Comparison of ENCODE assay signal across 15 mouse cellular contexts in the genomic region with DNA sequence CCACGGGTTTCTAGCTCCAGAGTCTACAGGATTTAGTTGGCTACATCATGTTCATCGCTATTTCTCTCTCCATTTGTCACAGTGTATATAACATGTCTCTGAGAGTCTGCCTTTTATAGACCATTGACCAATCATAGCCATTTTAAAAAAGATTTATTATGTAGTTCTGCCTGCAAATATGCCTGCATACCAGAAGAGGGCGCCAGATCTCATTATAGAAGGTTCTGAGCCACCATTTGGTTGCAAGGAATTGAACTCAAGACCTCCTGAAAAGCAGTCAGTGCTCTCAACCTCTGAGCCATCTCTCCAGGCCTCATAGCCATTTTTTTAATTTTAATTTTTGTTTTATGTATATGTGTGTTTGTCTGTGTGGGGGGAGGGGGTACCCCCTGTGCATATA.
A peak's percentile ranks its signal among the peaks of the same experiment; 100 is the strongest.
DNase-seq lines count a peak whose midpoint lies in the region; ATAC-seq and TF ChIP-seq lines count a peak whose summit lies in the region.
"Had no signal": no experiment of that assay in that cellular context is flagged by ENCODE, and none has a peak within 500 bp of the region (broad histone marks: within the 10 kb centered on the region; RNA-seq: fewer than 3 reads in every experiment).

No protein-coding gene starts in this region.

- H3K27me3 ChIP-seq in intestine, postnatal 0 days (replicated peaks; ENCODE audit: control insufficient read depth, insufficient read depth, low read length) = no peaks in the 10 kb centered on the region
- 0 out of 2 replicates have a peak, but pooled peaks cover 4% of the 10 kb centered on the region for H3K27me3 ChIP-seq in intestine, embryonic 15.5 days (replicated peaks)
- no peaks in the 10 kb centered on the region for H3K27me3 ChIP-seq in thymus, adult 2 months (ENCODE audit: control insufficient read depth, insufficient read depth, low read length)
- H3K27me3 ChIP-seq in stomach, postnatal 0 days (ENCODE audit: control insufficient read depth, insufficient read depth, low read length) = no peaks in the 10 kb centered on the region
- H3K27me3 ChIP-seq in forebrain, embryonic 12.5 days = no peaks in the 10 kb centered on the region
- H3K27me3 ChIP-seq: liver, embryonic 13.5 days had no signal

- peak; percentile 53 for TF ChIP-seq CTCF in intestine, postnatal 0 days (IDR thresholded peaks at IDR 0.05; ENCODE audit: low read depth)
- no peak for TF ChIP-seq CTCF in thymus, adult 2 months (IDR thresholded peaks at IDR 0.05; ENCODE audit: borderline replicate concordance, control insufficient read depth, extremely low read depth, insufficient read depth, low read length, poor library complexity)
- peak; percentile 45 for TF ChIP-seq CTCF in stomach, postnatal 0 days (IDR thresholded peaks at IDR 0.05; ENCODE audit: low read depth)

- H3K4me3 ChIP-seq in intestine, postnatal 0 days (ENCODE audit: low read depth, low read length) = no peak overlapping the region
- H3K4me3 ChIP-seq in intestine, embryonic 15.5 days (replicated peaks) = no peak overlapping the region
- H3K4me3 ChIP-seq in thymus, adult 2 months (ENCODE audit: control insufficient read depth, insufficient read depth, low read length) = no peak overlapping the region
- H3K4me3 ChIP-seq in stomach, postnatal 0 days (ENCODE audit: low read depth, low read length) = no peak overlapping the region
- no peak overlapping the region for H3K4me3 ChIP-seq in forebrain, embryonic 12.5 days (replicated peaks)
- H3K4me3 ChIP-seq: liver, embryonic 13.5 days; myocyte had no signal

- TF ChIP-seq POLR2A in thymus, adult 2 months (IDR thresholded peaks at IDR 0.05; ENCODE audit: control insufficient read depth, extremely low read depth, insufficient read depth, low read length, poor library complexity) = no peak

- H3K4me1 ChIP-seq in intestine, postnatal 0 days (replicated peaks; ENCODE audit: control insufficient read depth, insufficient read depth, low read length) = no peaks in the 10 kb centered on the region
- H3K4me1 ChIP-seq in intestine, embryonic 15.5 days (replicated peaks) = no peaks in the 10 kb centered on the region
- H3K4me1 ChIP-seq in thymus, adult 2 months (replicated peaks; ENCODE audit: control insufficient read depth, insufficient read depth, low read length) = no peaks in the 10 kb centered on the region
- no peaks in the 10 kb centered on the region for H3K4me1 ChIP-seq in stomach, postnatal 0 days (replicated peaks; ENCODE audit: control insufficient read depth, insufficient read depth)
- no peaks in the 10 kb centered on the region; the same call in 1 of the 2 replicates for H3K4me1 ChIP-seq in forebrain, embryonic 12.5 days
- H3K4me1 ChIP-seq: liver, embryonic 13.5 days had no signal

- no peaks in the 10 kb centered on the region for H3K36me3 ChIP-seq in intestine, postnatal 0 days (ENCODE audit: control insufficient read depth, insufficient read depth)
- H3K36me3 ChIP-seq in intestine, embryonic 15.5 days = no peaks in the 10 kb centered on the region
- no peaks in the 10 kb centered on the region for H3K36me3 ChIP-seq in thymus, adult 2 months (ENCODE audit: control insufficient read depth, insufficient read depth, low read length)
- no peaks in the 10 kb centered on the region for H3K36me3 ChIP-seq in stomach, postnatal 0 days (ENCODE audit: control insufficient read depth, insufficient read depth, low read length)
- no peaks in the 10 kb centered on the region for H3K36me3 ChIP-seq in forebrain, embryonic 12.5 days (replicated peaks)
- H3K36me3 ChIP-seq: liver, embryonic 13.5 days had no signal

- peak; percentile 3 for DNase-seq in thymus, postnatal 25 days
- no peak for DNase-seq in thymus, adult 2 months
- peak; percentile 67 for DNase-seq in R1 (ENCODE audit: low read depth, low spot score)
- DNase-seq in stomach, postnatal 0 days (ENCODE audit: low spot score) = no peak
- DNase-seq in adrenal gland, postnatal 14 days = no peak
- DNase-seq: adrenal gland, postnatal 36 days; cerebellum, adult 18-20 months; heart, postnatal 14 days; kidney, postnatal 4 days; liver, embryonic 13.5 days had no signal

- H3K4me2 ChIP-seq in intestine, postnatal 0 days (replicated peaks; ENCODE audit: low read depth) = no peak overlapping the region
- H3K4me2 ChIP-seq in intestine, embryonic 15.5 days (replicated peaks) = no peak overlapping the region
- H3K4me2 ChIP-seq in stomach, postnatal 0 days (replicated peaks; ENCODE audit: low read depth) = no peak overlapping the region
- no peak overlapping the region for H3K4me2 ChIP-seq in forebrain, embryonic 12.5 days
- H3K4me2 ChIP-seq: liver, embryonic 13.5 days had no signal

- no peak overlapping the region for H3K9ac ChIP-seq in intestine, postnatal 0 days (ENCODE audit: low read depth, low read length)
- no peak overlapping the region for H3K9ac ChIP-seq in intestine, embryonic 15.5 days
- H3K9ac ChIP-seq in stomach, postnatal 0 days (ENCODE audit: low read length) = no peak overlapping the region
- no peak overlapping the region for H3K9ac ChIP-seq in forebrain, embryonic 12.5 days
- H3K9ac ChIP-seq: liver, embryonic 13.5 days had no signal

- TF ChIP-seq EP300 in stomach, postnatal 0 days (optimal IDR thresholded peaks at IDR 0.05) = no peak

- H3K27ac ChIP-seq in intestine, postnatal 0 days (ENCODE audit: low read depth, low read length) = no peak overlapping the region
- no peak overlapping the region for H3K27ac ChIP-seq in intestine, embryonic 15.5 days
- H3K27ac ChIP-seq in thymus, adult 2 months (ENCODE audit: control insufficient read depth, insufficient read depth, low read length) = no peak overlapping the region
- H3K27ac ChIP-seq in stomach, postnatal 0 days (replicated peaks) = no peak overlapping the region
- no peak overlapping the region for H3K27ac ChIP-seq in forebrain, embryonic 12.5 days
- H3K27ac ChIP-seq: liver, embryonic 13.5 days had no signal

- ATAC-seq in intestine, postnatal 0 days = no peak
- ATAC-seq in intestine, embryonic 15.5 days = no peak
- no peak for ATAC-seq in stomach, postnatal 0 days (ENCODE audit: low FRiP score, low TSS enrichment)
- ATAC-seq in forebrain, embryonic 12.5 days (ENCODE audit: low FRiP score) = no peak
- ATAC-seq: intestine, embryonic 16.5 days had no signal

- no peaks in the 10 kb centered on the region for H3K9me3 ChIP-seq in intestine, postnatal 0 days (ENCODE audit: control insufficient read depth)
- H3K9me3 ChIP-seq in intestine, embryonic 15.5 days = no peaks in the 10 kb centered on the region
- no peaks in the 10 kb centered on the region for H3K9me3 ChIP-seq in stomach, postnatal 0 days (ENCODE audit: control insufficient read depth, low read length)
- no peaks in the 10 kb centered on the region for H3K9me3 ChIP-seq in forebrain, embryonic 12.5 days
- H3K9me3 ChIP-seq: liver, embryonic 13.5 days had no signal

- 31% methylated on average over 3 of the region's 3 CpGs for WGBS in intestine, postnatal 0 days
- WGBS in intestine, embryonic 15.5 days = 28% methylated on average over 3 of the region's 3 CpGs
- 53% methylated on average over 3 of the region's 3 CpGs for WGBS in thymus, adult 2 months
- 28% methylated on average over 3 of the region's 3 CpGs for WGBS in stomach, postnatal 0 days
- 29% methylated on average over 3 of the region's 3 CpGs for WGBS in forebrain, embryonic 12.5 days

Comparison
In these comparisons a context has a peak if more than half of its experiments do, and no peak if none do; other contexts are left out.
1. DNase-seq: peak in thymus, postnatal 25 days (single experiment) and R1 (single experiment); none in thymus, adult 2 months (single experiment), stomach, postnatal 0 days (single experiment) and adrenal gland, postnatal 14 days (single experiment).